Mouse (Mus musculus) inflammation-experienced regulatory T-cells, adult 6 months (primary cell): ENCODE measurements around the gene Ankrd34b. TPM values are rescaled to one million over a fixed set of nuclear protein-coding genes. Genes with fewer than 3 reads are reported as not detected.

Experiments used
- ATAC-seq: one replicate; pipeline ENCODE4 v1.8.0; 2017
- polyA plus RNA-seq, 3 experiments: library from polyadenylated mRNA; unstranded; fragments of 100-300 nt; shearing (Covaris generic); gene quantifications; one replicate each; pipeline ENCODE4 v1.2.1; 2017

Gene Ankrd34b
- under 1 TPM in 2 of 3 experiments, not detected in 1; 0.14 to 0.16 TPM for polyA plus RNA-seq

- peak; percentile 67 for ATAC-seq
These were observed at the start of gene Ankrd34b for GRCm38 (mm10) chr13:92425758-92426264. Gene Ankrd34b, plus strand, starts transcription at chr13:92425896.

GRCm38 (mm10) chr13:92387367-92387766 is 38.3 kb upstream of the Ankrd34b start:
- ATAC-seq, result no peak

GRCm38 (mm10) chr13:92393047-92393661 is 32.5 kb upstream of the Ankrd34b start:
- no peak for ATAC-seq

- ATAC-seq, result no peak
These were observed 27.0 kb upstream of the Ankrd34b start for GRCm38 (mm10) chr13:92398491-92399384.

GRCm38 (mm10) chr13:92402063-92402462 is 23.6 kb upstream of the Ankrd34b start:
- no peak for ATAC-seq

GRCm38 (mm10) chr13:92403496-92403895 is 22.2 kb upstream of the Ankrd34b start:
- no peak for ATAC-seq

- ATAC-seq, result no peak
These were observed 15.2 kb upstream of the Ankrd34b start for GRCm38 (mm10) chr13:92410486-92410885.

- no peak for ATAC-seq
These were observed 6.1 kb upstream of the Ankrd34b start for GRCm38 (mm10) chr13:92419630-92420029.

GRCm38 (mm10) chr13:92423711-92424110 is 2.0 kb upstream of the Ankrd34b start:
- no peak for ATAC-seq

GRCm38 (mm10) chr13:92426294-92427051 is 777 bp downstream of the Ankrd34b start:
- ATAC-seq, result no peak

- ATAC-seq, result no peak
These were observed 1.7 kb downstream of the Ankrd34b start for GRCm38 (mm10) chr13:92427351-92427855.

- ATAC-seq, result no peak
These were observed 13.0 kb downstream of the Ankrd34b start for GRCm38 (mm10) chr13:92438656-92439055.

GRCm38 (mm10) chr13:92440286-92440685 is 14.6 kb downstream of the Ankrd34b start:
- no peak for ATAC-seq

GRCm38 (mm10) chr13:92446872-92447271 is 21.2 kb downstream of the Ankrd34b start:
- ATAC-seq, result no peak

GRCm38 (mm10) chr13:92464698-92465097 is 39.0 kb downstream of the Ankrd34b start:
- no peak for ATAC-seq

GRCm38 (mm10) chr13:92467891-92468290 is 42.2 kb downstream of the Ankrd34b start:
- ATAC-seq, result no peak

GRCm38 (mm10) chr13:92469381-92469780 is 43.7 kb downstream of the Ankrd34b start:
- ATAC-seq, result no peak

GRCm38 (mm10) chr13:92470151-92470550 is 44.5 kb downstream of the Ankrd34b start:
- no peak for ATAC-seq

- peak; percentile 65 for ATAC-seq
These were observed 57.7 kb downstream of the Ankrd34b start for GRCm38 (mm10) chr13:92483348-92483747.

GRCm38 (mm10) chr13:92483852-92484463 is 58.3 kb downstream of the Ankrd34b start, which contains the start of gene Fam151b:
Gene Fam151b, minus strand, starts transcription at chr13:92484015.
- ATAC-seq, result peak; percentile 98

- ATAC-seq, result no peak
These were observed 65.1 kb downstream of the Ankrd34b start for GRCm38 (mm10) chr13:92490817-92491216.
